8 mouse cellular contexts compared by ENCODE assay signal in genomic region chr4:34777677-34778527, GRCm38 (mm10). TPM values are rescaled to one million over a fixed set of nuclear protein-coding genes. Genes with fewer than 3 reads are reported as not detected.
DNase-seq lines count a peak whose midpoint lies in the region; ATAC-seq and TF ChIP-seq lines count a peak whose summit lies in the region.

Smim8 (minus strand) TSS chr4:34778423.

- peak within 1 kb of the TSS; percentile 83 for H3K9ac ChIP-seq in embryonic facial prominence, embryonic 13.5 days
- peak within 1 kb of the TSS; percentile 81 for H3K9ac ChIP-seq in limb, embryonic 14.5 days (ENCODE audit: low read depth, low read length, severe bottlenecking)
- H3K9ac ChIP-seq in midbrain, postnatal 0 days (replicated peaks; ENCODE audit: low read length, poor library complexity, severe bottlenecking), result peak within 1 kb of the TSS; percentile 70

- peak within 1 kb of the TSS; percentile 72 for H3K4me2 ChIP-seq in embryonic facial prominence, embryonic 13.5 days
- H3K4me2 ChIP-seq in limb, embryonic 14.5 days (replicated peaks; ENCODE audit: low read depth, low read length, severe bottlenecking), result peak within 1 kb of the TSS; percentile 66
- peak within 1 kb of the TSS; percentile 70 for H3K4me2 ChIP-seq in midbrain, postnatal 0 days (ENCODE audit: low read depth, low read length, poor library complexity, severe bottlenecking)

- ATAC-seq in embryonic facial prominence, embryonic 13.5 days (ENCODE audit: insufficient number of reproducible peaks, insufficient read depth, low FRiP score, low TSS enrichment, low read depth), result peak; percentile 80; the same call in 1 of the 2 replicates
- ATAC-seq in limb, embryonic 14.5 days (ENCODE audit: low FRiP score, low read depth), result peak; percentile 92
- peak; percentile 96 for ATAC-seq in midbrain, postnatal 0 days (ENCODE audit: low FRiP score)

- peak; percentile 92; the same call in 1 of the 2 replicates for TF ChIP-seq POLR2A in limb, embryonic 14.5 days (IDR thresholded peaks at IDR 0.05; ENCODE audit: borderline replicate concordance, extremely low read depth, insufficient read depth, insufficient read length)

- H3K36me3 ChIP-seq in embryonic facial prominence, embryonic 13.5 days, result no peaks in the 10 kb centered on the region
- no peaks in the 10 kb centered on the region for H3K36me3 ChIP-seq in limb, embryonic 14.5 days (ENCODE audit: control insufficient read depth, insufficient read depth, low read length)
- no peaks in the 10 kb centered on the region for H3K36me3 ChIP-seq in midbrain, postnatal 0 days (ENCODE audit: insufficient read depth, low read length)

- peak; percentile 96 for DNase-seq in 3134 (ENCODE audit: extremely low read depth, insufficient read length, low spot score)
- peak; percentile 93 to 94 for DNase-seq in adrenal gland, postnatal 36 days
- peak; percentile 90 for DNase-seq in heart, adult 8-10 months (ENCODE audit: low spot score)
- peak; percentile 94 for DNase-seq in kidney, adult 9 months
- peak; percentile 94 for DNase-seq in limb, embryonic 14.5 days (ENCODE audit: low spot score)
- DNase-seq in midbrain, postnatal 0 days (ENCODE audit: low spot score), result peak; percentile 96
- DNase-seq in spleen, postnatal 14 days (ENCODE audit: low spot score in 2 of 2), result peak; percentile 84 to 91

- WGBS in embryonic facial prominence, embryonic 13.5 days, result 5% methylated on average over 40 of the region's 40 CpGs
- 6% methylated on average over 40 of the region's 40 CpGs for WGBS in limb, embryonic 14.5 days
- 6% methylated on average over 40 of the region's 40 CpGs for WGBS in midbrain, postnatal 0 days

- peak within 1 kb of the TSS; percentile 80 for H3K27ac ChIP-seq in embryonic facial prominence, embryonic 13.5 days
- H3K27ac ChIP-seq in limb, embryonic 14.5 days (replicated peaks; ENCODE audit: low read depth, low read length), result peak within 1 kb of the TSS; percentile 77
- H3K27ac ChIP-seq in midbrain, postnatal 0 days (ENCODE audit: low read depth, low read length), result peak within 1 kb of the TSS; percentile 82

- H3K27me3 ChIP-seq in embryonic facial prominence, embryonic 13.5 days, result no peaks in the 10 kb centered on the region
- H3K27me3 ChIP-seq in limb, embryonic 14.5 days (ENCODE audit: control insufficient read depth, insufficient read depth, low read length), result no peaks in the 10 kb centered on the region
- no peaks in the 10 kb centered on the region for H3K27me3 ChIP-seq in midbrain, postnatal 0 days (ENCODE audit: insufficient read depth, low read length)

- TF ChIP-seq CTCF in midbrain, postnatal 0 days (IDR thresholded peaks at IDR 0.05), result peak; percentile 95

- H3K9me3 ChIP-seq in embryonic facial prominence, embryonic 13.5 days, result no peaks in the 10 kb centered on the region
- no peaks in the 10 kb centered on the region for H3K9me3 ChIP-seq in limb, embryonic 14.5 days (ENCODE audit: control insufficient read depth, low read length)
- H3K9me3 ChIP-seq in midbrain, postnatal 0 days (ENCODE audit: low read length), result no peaks in the 10 kb centered on the region

- peak within 1 kb of the TSS; percentile 67 for H3K4me3 ChIP-seq in embryonic facial prominence, embryonic 13.5 days
- H3K4me3 ChIP-seq in limb, embryonic 14.5 days (replicated peaks; ENCODE audit: low read length), result peak within 1 kb of the TSS; percentile 63
- H3K4me3 ChIP-seq in midbrain, postnatal 0 days (ENCODE audit: low read depth, low read length), result peak within 1 kb of the TSS; percentile 55

- no peaks in the 10 kb centered on the region for H3K4me1 ChIP-seq in embryonic facial prominence, embryonic 13.5 days
- peaks cover 2% of the 10 kb centered on the region; the same call in 1 of the 2 replicates for H3K4me1 ChIP-seq in limb, embryonic 14.5 days (ENCODE audit: control insufficient read depth, insufficient read depth, low read length)
- H3K4me1 ChIP-seq in midbrain, postnatal 0 days (ENCODE audit: insufficient read depth, low read length), result no peaks in the 10 kb centered on the region

RNA-seq across cellular contexts. Expression of gene Smim8, which starts in this region (rescaled TPM):
- total RNA-seq in adrenal gland, postnatal 36 days (2021), result 10 to 100 TPM; 19.1 to 23.8 TPM
- polyA plus RNA-seq in embryonic facial prominence, embryonic 13.5 days (2015; fragmentation: Nextera tagmentation; extraction: Ambion mirVana), result 54.0 and 55.2 TPM in 2 replicates
- total RNA-seq in heart, adult 8-10 months (2022), result 10 to 100 TPM; 60.6 to 80.8 (median 65.2) TPM
- 14.5 and 20.1 TPM in 2 replicates for polyA plus RNA-seq in limb, embryonic 14.5 days (2012; rRNA removed)
- 50.2 and 53.2 TPM in 2 replicates for polyA plus RNA-seq in limb, embryonic 14.5 days (2014; fragmentation: Nextera tagmentation; extraction: Ambion mirVana)
- 9.9 and 15.3 TPM in 2 replicates for total RNA-seq in midbrain, postnatal 0 days (2014; rRNA removed)
- polyA plus RNA-seq in midbrain, postnatal 0 days (2015; fragmentation: Nextera tagmentation; extraction: Ambion mirVana), result 48.8 and 52.3 TPM in 2 replicates

Comparison
In these comparisons a context has a peak if more than half of its experiments do, and no peak if none do; other contexts are left out.
1. Peak in every context shown above with its lines: DNase-seq, ATAC-seq, H3K4me3 ChIP-seq and H3K27ac ChIP-seq.